Mouse (Mus musculus): ENCODE measurements around the gene Speer4c. TPM values are rescaled to one million over a fixed set of nuclear protein-coding genes. Genes with fewer than 3 reads are reported as not detected.
"Not testable (repeated sequence)": the region's sequence is repeated elsewhere in the genome, so short reads cannot be mapped to it uniquely, and the experiment has no call there.

The Speer4c gene
- not detected in 2 replicates for polyA plus RNA-seq (2012; rRNA removed)

DNA sequence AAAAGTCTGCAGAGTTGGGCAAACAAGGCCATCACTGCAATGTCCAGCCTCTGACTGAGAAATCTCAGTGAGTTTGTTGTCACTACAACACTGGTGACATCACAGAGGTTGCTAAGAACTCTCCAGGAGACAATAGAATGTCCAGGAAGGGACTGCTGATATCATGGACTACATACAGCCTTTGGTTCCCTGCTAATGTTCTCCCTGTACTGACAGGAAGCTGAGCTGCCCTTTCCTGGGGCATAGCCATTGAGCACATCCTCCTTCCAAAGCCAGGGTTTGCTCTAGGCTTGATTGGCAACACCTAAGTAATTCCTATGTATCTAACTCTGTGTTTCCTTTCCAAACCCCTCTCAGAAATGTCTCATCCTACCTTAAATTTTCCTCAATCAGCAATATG, at the start of gene Speer4c:
Speer4c (minus strand) TSS at position 101 of the 400 bp plus-strand sequence.
- not testable (repeated sequence) for DNase-seq (ENCODE audit: low read depth)

DNA sequence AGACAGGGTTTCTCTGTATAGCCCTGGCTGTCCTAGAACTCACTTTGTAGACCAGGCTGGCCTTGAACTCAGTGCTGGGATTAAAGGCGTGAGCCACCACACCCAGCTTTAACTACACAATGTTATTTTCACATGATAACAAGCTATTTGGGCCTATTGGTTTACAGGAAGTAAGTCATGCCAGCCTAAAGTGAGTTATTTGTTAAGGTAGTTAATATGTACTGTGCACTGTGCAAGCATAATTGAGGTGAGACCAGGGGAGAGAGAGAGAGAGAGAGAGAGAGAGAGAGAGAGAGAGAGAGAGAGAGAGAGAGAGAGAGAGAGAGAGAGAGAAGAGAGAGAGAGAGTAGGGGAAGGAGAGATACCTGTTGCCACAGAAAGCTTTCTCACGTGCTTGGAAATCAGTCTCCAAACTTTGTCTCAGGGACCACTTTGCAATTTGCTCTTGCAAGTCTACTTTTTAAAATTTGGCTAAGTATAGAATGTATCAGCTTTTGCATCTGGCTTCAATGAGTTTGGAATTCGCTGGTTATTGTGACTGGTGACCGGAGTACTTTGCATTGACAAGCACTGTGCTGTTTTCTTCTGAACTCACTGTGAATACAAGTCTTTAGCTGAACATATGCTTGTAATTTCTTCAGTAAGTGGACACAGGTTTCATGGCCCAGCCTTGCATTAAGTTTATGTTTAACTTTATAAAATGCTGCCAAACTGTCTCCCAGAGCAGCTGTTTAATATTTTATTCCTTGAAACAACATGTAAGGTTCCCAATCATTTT, 33.6 kb upstream of the Speer4c start:
- no peak for DNase-seq (ENCODE audit: low read depth)

DNA sequence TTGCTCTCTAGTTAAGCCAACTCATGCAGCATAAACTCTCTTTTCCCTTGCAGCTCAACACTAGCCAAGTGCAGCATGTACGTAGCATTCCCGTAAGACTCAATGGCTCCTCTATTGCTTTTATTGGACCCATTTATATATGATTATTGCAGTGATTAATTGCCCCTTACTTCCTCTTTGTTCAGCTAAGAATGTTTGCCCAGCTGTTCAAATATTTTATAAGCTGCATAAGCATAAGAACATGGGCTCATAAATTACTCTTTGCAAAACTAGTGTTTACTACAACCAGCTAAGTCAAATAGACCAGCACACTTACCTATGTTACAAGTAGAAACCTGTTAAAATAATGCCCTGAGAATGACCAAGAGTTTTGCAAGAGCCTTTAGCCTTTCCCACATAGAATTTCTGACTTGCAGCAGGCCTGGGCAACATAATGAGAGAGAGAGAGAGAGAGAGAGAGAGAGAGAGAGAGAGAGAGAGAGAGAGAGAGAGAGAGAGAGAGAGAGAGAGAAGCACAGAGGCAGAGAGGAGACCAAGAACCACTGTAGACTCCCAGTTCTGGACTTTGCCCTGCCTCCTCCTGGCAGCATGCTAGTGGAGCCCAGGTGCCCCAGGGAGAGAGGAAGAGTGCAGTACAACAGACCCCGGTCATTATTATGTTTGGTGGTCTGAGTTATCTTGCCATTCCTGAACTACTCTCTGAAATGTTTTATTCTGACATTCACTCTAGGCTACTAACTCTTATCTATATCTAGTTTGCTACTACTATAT, 20.2 kb upstream of the Speer4c start:
- peak; percentile 17 for DNase-seq (ENCODE audit: low read depth)

DNA sequence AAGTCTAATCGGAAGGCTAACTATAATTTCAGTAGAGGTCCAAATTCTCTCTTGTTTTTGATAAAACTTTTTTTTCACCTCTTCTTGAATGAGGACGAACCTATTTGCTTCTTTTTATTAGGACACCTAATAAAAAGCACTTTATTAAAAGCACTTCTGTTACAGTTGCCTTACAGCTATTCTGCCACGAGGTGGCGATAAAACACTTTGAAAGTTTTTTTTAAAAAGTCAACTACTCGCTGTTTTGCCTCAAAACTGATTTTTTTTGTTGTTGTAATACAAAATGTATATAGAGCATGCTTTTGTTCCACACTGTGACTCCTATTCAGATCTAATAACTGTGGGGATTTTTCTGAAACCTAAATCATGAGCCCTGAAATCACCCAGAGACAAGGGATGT, 11.2 kb downstream of the Speer4c start:
- not testable (repeated sequence) for DNase-seq (ENCODE audit: low read depth)

- DNase-seq (ENCODE audit: low read depth), result not testable (repeated sequence)
These were observed 16.4 kb downstream of the Speer4c start for GRCm38 (mm10) chr5:15697719-15698118.

DNA sequence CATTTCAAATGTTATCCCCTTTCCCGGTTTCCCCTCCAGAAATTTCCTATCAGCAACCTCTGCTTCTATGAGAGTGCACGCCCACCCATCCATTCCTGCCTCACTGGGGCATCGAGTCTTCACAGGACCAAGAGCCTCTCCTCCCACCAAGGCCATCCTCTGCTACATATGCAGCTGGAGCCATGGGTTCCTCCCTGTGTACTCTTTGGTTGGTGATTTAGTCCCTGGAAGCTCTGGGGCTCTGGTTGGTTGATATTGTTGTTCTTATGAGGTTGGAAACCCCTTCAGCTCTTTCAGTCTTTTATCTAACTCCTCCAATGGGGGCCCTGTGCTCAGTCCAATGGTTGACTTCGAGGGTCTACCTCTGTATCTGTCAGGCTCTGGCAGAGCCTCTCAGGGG, 22.2 kb downstream of the Speer4c start:
- DNase-seq (ENCODE audit: low read depth), result not testable (repeated sequence)

- DNase-seq (ENCODE audit: low read depth), result not testable (repeated sequence)
These were observed 23.2 kb downstream of the Speer4c start for GRCm38 (mm10) chr5:15690822-15691221.

DNA sequence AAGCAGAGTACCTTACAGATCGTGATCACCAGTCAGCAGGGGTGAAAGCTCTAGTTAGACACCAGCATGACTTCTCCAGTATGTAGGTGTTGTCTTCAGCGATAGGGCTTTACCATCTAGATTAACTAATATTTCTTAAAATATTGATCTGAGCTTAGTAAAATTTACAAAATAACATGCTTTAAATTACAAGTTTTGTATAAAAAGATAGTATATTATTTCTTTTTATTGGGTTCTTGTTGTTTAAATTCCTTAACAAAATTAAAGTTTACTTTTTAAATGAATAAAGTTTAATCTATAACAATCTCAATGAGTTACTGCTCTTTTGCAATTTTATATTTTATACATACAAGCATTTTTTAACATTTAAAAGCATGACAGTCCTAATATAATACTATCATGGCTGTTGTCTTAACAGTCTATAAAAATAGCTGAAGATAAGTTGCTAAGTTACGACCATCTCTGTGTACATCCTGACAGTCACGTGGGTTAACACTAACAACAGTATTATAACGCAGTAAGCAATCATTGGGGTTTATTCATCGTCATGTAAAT, 24.3 kb downstream of the Speer4c start:
- DNase-seq (ENCODE audit: low read depth), result not testable (repeated sequence)

DNA sequence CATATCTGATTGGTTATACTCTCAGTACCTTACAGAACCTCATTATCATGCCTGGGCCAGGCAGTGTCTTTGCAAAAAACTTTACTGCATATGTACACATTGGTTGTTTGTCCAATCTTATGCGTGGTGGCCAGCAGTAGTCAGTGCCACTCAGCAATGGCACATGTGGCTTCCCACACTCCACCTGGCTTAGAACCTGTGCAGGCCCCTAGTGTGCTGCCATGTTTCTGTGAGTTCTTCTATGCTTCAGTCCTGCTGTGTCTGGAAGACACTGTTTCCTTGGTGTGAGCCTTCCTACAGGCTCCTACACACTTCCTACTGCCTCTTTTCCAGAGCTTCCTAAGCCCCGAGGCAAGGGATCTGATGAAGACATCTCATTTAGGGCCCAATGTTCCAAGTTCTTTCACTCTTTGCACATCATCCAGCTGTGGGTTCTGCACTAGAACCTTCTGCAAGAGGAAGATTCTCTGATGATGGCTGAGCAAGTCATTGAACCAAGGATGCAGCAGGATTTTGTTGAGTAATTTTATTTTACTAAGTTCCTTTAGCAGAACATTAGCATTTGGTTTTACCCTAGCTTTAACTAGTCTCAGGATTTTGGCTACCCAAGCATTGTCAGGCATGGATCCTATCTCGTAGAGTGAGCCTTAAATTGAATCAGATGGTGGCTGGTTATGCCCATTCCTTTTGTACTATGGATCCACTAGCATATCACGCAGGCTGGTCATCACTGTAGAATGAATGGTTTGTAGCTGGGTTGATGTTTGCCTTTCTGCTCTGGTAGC, 25.0 kb downstream of the Speer4c start:
- DNase-seq (ENCODE audit: low read depth), result not testable (repeated sequence)

DNA sequence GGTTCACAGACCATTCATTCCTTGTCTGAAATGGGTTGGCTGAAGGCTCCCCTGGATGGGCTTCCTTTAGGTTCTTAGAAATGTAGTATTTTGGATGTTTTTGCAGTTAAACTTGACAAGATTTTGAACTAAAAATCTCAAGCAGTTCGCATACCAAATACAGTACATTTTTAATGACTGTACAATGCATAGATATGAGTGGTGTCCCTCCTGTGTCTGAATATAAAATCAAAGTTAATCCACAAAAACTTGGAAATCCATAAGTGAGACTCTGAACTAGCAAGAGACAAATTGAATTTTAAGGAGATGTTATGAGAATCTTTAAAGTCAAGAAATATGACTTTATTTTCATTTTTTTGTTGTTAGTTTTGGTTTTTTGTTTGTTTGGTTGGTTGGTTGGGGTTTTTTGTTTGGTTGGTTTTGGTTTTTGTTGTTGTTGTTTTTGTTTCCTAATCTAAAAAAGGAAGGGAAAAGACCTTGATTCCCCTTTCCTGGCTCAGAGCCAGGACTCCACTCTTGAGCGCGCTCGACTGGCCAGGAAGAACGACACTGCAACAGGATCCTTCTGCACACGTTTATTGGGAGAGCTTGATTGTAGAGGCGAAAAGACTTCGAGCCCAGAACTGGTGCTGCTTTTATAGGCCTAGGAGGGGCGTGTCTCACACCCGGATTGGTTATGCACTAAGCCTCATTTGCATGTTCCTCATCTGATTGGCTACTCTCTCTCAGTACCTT, 32.6 kb downstream of the Speer4c start:
- not testable (repeated sequence) for DNase-seq (ENCODE audit: low read depth)

DNA sequence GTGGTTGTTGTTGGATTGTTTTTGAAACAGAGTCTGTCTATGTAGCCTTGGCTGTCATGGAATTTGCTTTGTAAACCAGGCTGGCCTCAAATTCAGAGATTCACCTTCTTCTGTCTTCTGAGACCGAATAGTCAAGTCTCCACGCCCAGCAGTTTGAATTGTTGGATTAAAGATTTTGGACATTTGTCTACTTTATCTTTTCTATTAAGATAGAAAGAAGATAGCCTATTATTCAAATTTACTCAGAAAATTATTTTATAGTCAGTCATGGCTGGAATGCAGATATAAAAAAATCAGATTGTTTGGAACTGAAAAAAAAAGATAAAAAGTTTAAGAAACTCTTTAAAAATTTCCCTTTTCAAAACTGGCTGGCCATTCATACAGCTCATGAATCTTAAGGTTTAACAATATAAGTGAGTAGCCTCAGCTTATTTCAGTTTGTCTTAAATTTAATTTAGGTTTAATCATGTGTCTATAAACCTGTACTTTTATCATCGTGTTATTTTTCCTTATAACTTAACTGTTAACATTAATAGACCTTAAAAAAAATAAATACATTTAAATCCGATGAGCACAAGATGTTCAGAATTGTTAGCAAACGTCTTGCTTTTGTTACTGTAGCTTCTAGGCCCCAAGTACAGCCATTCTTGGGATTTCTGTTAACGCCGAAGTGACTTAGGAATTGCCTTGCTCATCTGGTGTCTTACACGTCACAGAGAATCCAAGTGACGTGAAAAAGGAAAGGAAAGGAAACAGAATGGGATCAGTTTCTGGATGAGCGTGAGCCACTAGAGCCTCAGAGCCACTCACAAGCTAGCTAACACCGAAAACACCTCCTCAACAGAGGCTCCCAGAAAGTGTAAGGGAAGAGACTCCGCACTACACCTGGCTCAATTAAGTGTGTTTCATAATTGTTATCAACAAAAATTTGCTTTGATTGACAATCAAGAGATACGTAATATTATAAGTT, 33.8 kb downstream of the Speer4c start:
- DNase-seq (ENCODE audit: low read depth), result not testable (repeated sequence)

DNA sequence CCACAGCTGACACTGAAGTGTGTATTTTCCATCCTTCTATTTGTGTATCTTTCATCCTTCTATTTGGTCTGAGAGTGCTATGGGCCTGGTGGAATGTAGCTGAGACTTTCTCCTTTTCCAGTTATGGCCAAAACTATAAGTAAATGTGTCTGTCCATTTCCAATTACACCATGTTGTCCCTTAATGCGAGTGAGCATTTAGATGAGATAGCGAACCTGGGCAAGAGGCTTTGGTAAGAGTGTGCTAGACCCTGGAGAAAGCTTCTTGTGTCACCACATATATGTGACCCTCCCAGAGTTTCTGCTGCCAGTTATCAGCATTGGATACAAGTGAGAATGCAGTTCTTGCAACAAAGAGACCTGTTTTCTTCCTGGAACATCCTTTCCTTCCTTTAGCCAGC, 35.2 kb downstream of the Speer4c start:
- not testable (repeated sequence) for DNase-seq (ENCODE audit: low read depth)

GRCm38 (mm10) chr5:15677750-15678149, 36.3 kb downstream of the Speer4c start:
- DNase-seq (ENCODE audit: low read depth), result not testable (repeated sequence)

GRCm38 (mm10) chr5:15674429-15675244, 39.4 kb downstream of the Speer4c start:
- DNase-seq (ENCODE audit: low read depth), result not testable (repeated sequence)

DNA sequence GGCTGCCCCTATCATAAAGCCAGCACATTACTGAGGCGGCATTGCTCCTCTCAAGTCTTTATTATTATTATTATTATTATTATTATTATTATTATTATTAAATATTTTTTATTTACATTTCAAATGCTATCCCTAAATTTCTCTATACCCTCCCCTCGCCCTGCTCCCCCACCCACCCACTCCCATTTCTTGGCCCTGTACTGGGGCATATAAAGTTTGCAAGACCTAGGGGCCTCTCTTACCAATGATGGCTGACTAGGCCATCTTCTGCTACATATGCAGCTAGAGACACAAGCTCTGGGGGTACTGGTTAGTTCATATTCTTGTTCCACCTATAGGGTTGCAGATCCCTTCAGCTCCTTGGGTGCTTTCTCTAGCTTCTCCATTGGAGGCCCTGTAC, 40.1 kb downstream of the Speer4c start:
- DNase-seq (ENCODE audit: low read depth), result not testable (repeated sequence)

DNA sequence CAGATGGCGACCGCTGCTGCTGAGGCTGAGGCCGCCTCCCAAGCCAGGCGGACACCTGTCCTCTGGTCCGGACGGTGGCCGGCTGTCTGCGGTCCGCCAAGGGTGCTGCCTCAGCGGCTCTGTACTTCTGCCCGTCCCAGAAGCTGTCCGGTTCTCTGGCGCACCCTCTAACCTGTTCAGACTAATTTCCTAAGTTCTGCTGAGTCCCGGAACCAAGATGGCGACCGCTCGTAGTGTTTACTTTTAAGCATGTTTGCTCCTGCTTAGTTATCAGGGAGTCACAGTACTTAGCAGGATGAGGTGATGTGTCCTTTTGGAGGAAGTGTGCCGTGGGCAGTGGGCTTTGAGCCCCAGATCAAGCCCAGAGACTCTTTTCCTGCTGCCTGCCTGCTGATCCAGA, 43.3 kb downstream of the Speer4c start:
- DNase-seq (ENCODE audit: low read depth), result not testable (repeated sequence)

GRCm38 (mm10) chr5:15663847-15664246, 50.2 kb downstream of the Speer4c start:
- DNase-seq (ENCODE audit: low read depth), result not testable (repeated sequence)
